9 mouse cellular contexts compared by ENCODE assay signal in genomic region chr16:33705258-33705657, GRCm38 (mm10). TPM values are rescaled to one million over a fixed set of nuclear protein-coding genes. Genes with fewer than 3 reads are reported as not detected.
A peak's percentile ranks its signal among the peaks of the same experiment; 100 is the strongest.
DNase-seq lines count a peak whose midpoint lies in the region; ATAC-seq lines count a peak whose summit lies in the region.
"Had no signal": no experiment of that assay in that cellular context is flagged by ENCODE, and none has a peak within 500 bp of the region (broad histone marks: within the 10 kb centered on the region; RNA-seq: fewer than 3 reads in every experiment).

No protein-coding gene starts in this region.

- ATAC-seq in forebrain, embryonic 11.5 days (replicated peaks; ENCODE audit: low FRiP score): no peak
- ATAC-seq in limb, embryonic 12.5 days (ENCODE audit: insufficient number of reproducible peaks, insufficient read depth, low FRiP score, low TSS enrichment, low read depth): no peak
- ATAC-seq in activated CD4-positive, CD25-positive, alpha-beta regulatory T cell, adult 4 months: no peak

- peaks cover 75% of the 10 kb centered on the region for H3K36me3 ChIP-seq in forebrain, embryonic 10.5 days (replicated peaks)
- no peaks in the 10 kb centered on the region; the same call in 1 of the 2 replicates for H3K36me3 ChIP-seq in forebrain, embryonic 11.5 days (ENCODE audit: control insufficient read depth, insufficient read depth, low read length)
- peaks cover 1% of the 10 kb centered on the region; the same call in 1 of the 2 replicates for H3K36me3 ChIP-seq in limb, embryonic 12.5 days

- 0 out of 2 replicates have a peak overlapping the region, but pooled peaks have one; percentile 60 for H3K27ac ChIP-seq in forebrain, embryonic 10.5 days
- no peak overlapping the region for H3K27ac ChIP-seq in forebrain, embryonic 11.5 days (ENCODE audit: low read depth, low read length)
- no peak overlapping the region for H3K27ac ChIP-seq in limb, embryonic 12.5 days

- no peaks in the 10 kb centered on the region for H3K9me3 ChIP-seq in forebrain, embryonic 10.5 days
- H3K9me3 ChIP-seq in forebrain, embryonic 11.5 days (ENCODE audit: control insufficient read depth, low read length): no peaks in the 10 kb centered on the region
- no peaks in the 10 kb centered on the region for H3K9me3 ChIP-seq in limb, embryonic 12.5 days

- no peak for DNase-seq in forebrain, embryonic 10.5 days (ENCODE audit: extremely low spot score, low spot score)
- DNase-seq in forebrain, embryonic 11.5 days (ENCODE audit: low spot score): no peak
- peak; percentile 18 for DNase-seq in retina, embryonic 14.5 days (ENCODE audit: low spot score)
- no peak for DNase-seq in retina, postnatal 1 day
- DNase-seq in heart, postnatal 25 days (ENCODE audit: low spot score): peak; percentile 63
- DNase-seq in adrenal gland, postnatal 25 days: no peak
- DNase-seq: gastrocnemius, postnatal 36 days had no signal

- no peak overlapping the region for H3K9ac ChIP-seq in forebrain, embryonic 11.5 days (ENCODE audit: low read length)
- no peak overlapping the region for H3K9ac ChIP-seq in limb, embryonic 12.5 days (replicated peaks)

- peaks cover 35% of the 10 kb centered on the region for H3K4me1 ChIP-seq in forebrain, embryonic 10.5 days
- peaks cover 10% of the 10 kb centered on the region; the same call in 1 of the 2 replicates for H3K4me1 ChIP-seq in forebrain, embryonic 11.5 days (replicated peaks; ENCODE audit: control insufficient read depth, insufficient read depth, low read length)
- H3K4me1 ChIP-seq in limb, embryonic 12.5 days (replicated peaks): peaks cover 30% of the 10 kb centered on the region

- no peak overlapping the region for H3K4me2 ChIP-seq in forebrain, embryonic 11.5 days (ENCODE audit: low read depth, low read length, severe bottlenecking)
- 0 out of 2 replicates have a peak overlapping the region, but pooled peaks have one; percentile 4 for H3K4me2 ChIP-seq in limb, embryonic 12.5 days

- WGBS in forebrain, embryonic 10.5 days: 26% methylated on average over 6 of the region's 6 CpGs
- 33% methylated on average over 6 of the region's 6 CpGs for WGBS in forebrain, embryonic 11.5 days
- WGBS in limb, embryonic 12.5 days: 9% methylated on average over 6 of the region's 6 CpGs

- no peak overlapping the region; the same call in 1 of the 2 replicates for H3K4me3 ChIP-seq in forebrain, embryonic 10.5 days
- H3K4me3 ChIP-seq in forebrain, embryonic 11.5 days (ENCODE audit: low read depth, low read length): no peak overlapping the region
- no peak overlapping the region for H3K4me3 ChIP-seq in limb, embryonic 12.5 days (replicated peaks)

- intact Hi-C loops in heart, postnatal 25 days (cut with DNase I): no loop called here

- no peaks in the 10 kb centered on the region for H3K27me3 ChIP-seq in forebrain, embryonic 10.5 days (ENCODE audit: poor library complexity, severe bottlenecking)
- H3K27me3 ChIP-seq in forebrain, embryonic 11.5 days (ENCODE audit: control insufficient read depth, insufficient read depth, low read length): no peaks in the 10 kb centered on the region
- H3K27me3 ChIP-seq in limb, embryonic 12.5 days: no peaks in the 10 kb centered on the region

RNA-seq across cellular contexts. Expression of gene Heg1, which starts 21.1 kb away (rescaled TPM):
- 22.8 and 23.1 TPM in 2 replicates for polyA plus RNA-seq in forebrain, embryonic 10.5 days (2016; fragmentation: Nextera tagmentation; extraction: Ambion mirVana)
- polyA plus RNA-seq in forebrain, embryonic 11.5 days (2014; fragmentation: Nextera tagmentation; extraction: Ambion mirVana): 39.8 and 43.9 TPM in 2 replicates
- 100 to 1,000 TPM; 155 to 170 TPM for total RNA-seq in heart, postnatal 25 days (2021)
- 13.3 and 14.4 TPM in 2 replicates for polyA plus RNA-seq in limb, embryonic 12.5 days (2016; fragmentation: Nextera tagmentation; extraction: Ambion mirVana)
- 10 to 100 TPM; 27.0 to 32.0 TPM for polyA plus RNA-seq in activated CD4-positive, CD25-positive, alpha-beta regulatory T cell, adult 4 months (2017; shearing (Covaris generic))
- total RNA-seq in adrenal gland, postnatal 25 days (2021): 48.0 and 50.0 TPM in 2 replicates

Comparison
In these comparisons a context has a peak if more than half of its experiments do, and no peak if none do; other contexts are left out.
1. DNase-seq: peak in retina, embryonic 14.5 days (single experiment) and heart, postnatal 25 days (single experiment); none in forebrain, embryonic 10.5 days (single experiment), forebrain, embryonic 11.5 days (single experiment), retina, postnatal 1 day (single experiment) and adrenal gland, postnatal 25 days (single experiment).